Mouse (Mus musculus) midbrain, embryonic 16.5 days (tissue): ENCODE measurements around the gene Ogdh. TPM values are rescaled to one million over a fixed set of nuclear protein-coding genes. Genes with fewer than 3 reads are reported as not detected.

ENCODE experiments used
- ATAC-seq: fragments of 200-750 bp; cut with Nextera tagmentation; 2 replicates; pipeline ENCODE4 v1.8.0; 2017; ENCODE audit warnings: moderate TSS enrichment
- H3K27ac ChIP-seq: fragments of 300-500 bp; sonication (generic); 2 replicates; pipeline ENCODE4 v1.5.1; 2014; ENCODE audit warnings: mild to moderate bottlenecking, low read length, mixed read lengths
- H3K27me3 ChIP-seq: fragments of 300-500 bp; sonication (generic); 2 replicates; pipeline ENCODE4 v1.6.1; 2014; ENCODE audit warnings: low read depth, low read length, mixed read lengths; ENCODE audit not compliant: control insufficient read depth, insufficient read depth
- H3K36me3 ChIP-seq: fragments of 300-500 bp; sonication (generic); 2 replicates; pipeline ENCODE4 v1.6.1; 2014; ENCODE audit warnings: mild to moderate bottlenecking, low read length, moderate library complexity, mixed read lengths; ENCODE audit not compliant: control insufficient read depth, insufficient read depth
- H3K4me1 ChIP-seq: fragments of 300-500 bp; sonication (generic); 2 replicates; pipeline ENCODE4 v1.6.1; 2014; ENCODE audit warnings: mild to moderate bottlenecking, low read length, mixed read lengths; ENCODE audit not compliant: control insufficient read depth, insufficient read depth
- H3K4me2 ChIP-seq: fragments of 300-500 bp; sonication (generic); 2 replicates; pipeline ENCODE4 v1.6.1; 2014; ENCODE audit warnings: mild to moderate bottlenecking, low read length, mixed read lengths
- H3K4me3 ChIP-seq: fragments of 300-500 bp; sonication (generic); 2 replicates; pipeline ENCODE4 v1.5.1; 2014; ENCODE audit warnings: low read depth, mild to moderate bottlenecking, low read length, moderate library complexity, mixed read lengths
- H3K9ac ChIP-seq: fragments of 300-500 bp; sonication (generic); 2 replicates; pipeline ENCODE4 v1.6.1; 2014; ENCODE audit warnings: low read depth, low read length, mixed read lengths
- H3K9me3 ChIP-seq: fragments of 300-500 bp; sonication (generic); replicated peaks from 2 replicates; pipeline ENCODE4 v1.6.1; 2014; ENCODE audit warnings: mild to moderate bottlenecking, low read length, mixed read lengths; ENCODE audit not compliant: control insufficient read depth, poor library complexity, severe bottlenecking
- WGBS: fragments of 180-500 bp; shearing (Covaris S2); extraction: QIAGEN DNeasy Blood & Tissue Kit; methylation state at CpG from one replicate; pipeline ENCODE4 v1.1.7; 2014; 5-methylcytosine and 5-hydroxymethylcytosine counted together
- microRNA-seq: library from miRNA; unstranded; fragments of <30 nt; microRNA quantifications from one replicate; pipeline ENCODE4, GENCODE M21; 2017
- polyA plus RNA-seq: library from polyadenylated mRNA; unstranded; fragments of >200 nt; fragmentation: Nextera tagmentation; extraction: Ambion mirVana; gene quantifications from 2 replicates; pipeline ENCODE4 v1.2.1, GENCODE M21; 2015

Gene Ogdh
- polyA plus RNA-seq, 1 experiment from 2014 or later = 127 TPM

DNA sequence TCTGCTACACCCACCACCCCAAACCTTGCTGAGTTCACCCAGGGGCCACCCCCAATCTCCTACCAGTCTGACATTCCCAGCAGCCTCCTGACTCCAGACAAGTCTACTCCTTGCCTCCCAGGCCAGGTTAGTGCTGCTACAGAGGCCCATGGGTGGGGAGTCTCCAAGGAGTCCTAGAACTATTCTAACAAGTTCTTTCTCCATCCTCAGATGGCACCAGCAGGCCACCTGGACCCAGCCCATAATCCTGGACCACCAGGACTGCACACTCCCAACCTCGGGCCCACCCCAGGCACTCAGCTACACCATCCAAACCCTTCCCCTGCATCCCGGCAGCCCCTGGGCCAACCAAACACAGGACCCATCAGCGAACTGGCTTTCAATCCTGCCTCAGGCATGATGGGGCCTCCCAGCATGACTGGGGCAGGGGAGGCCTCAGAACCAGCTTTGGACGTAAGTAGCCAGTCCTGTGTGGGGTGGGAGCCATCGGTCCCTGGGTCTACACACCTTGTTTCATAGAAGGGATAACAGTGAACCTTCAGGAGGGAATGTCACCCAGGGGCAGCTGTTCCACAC is 112.5 kb downstream of the Ogdh start:
- ATAC-seq = no peak
- 98% methylated on average over 5 of the region's 5 CpGs for WGBS

DNA sequence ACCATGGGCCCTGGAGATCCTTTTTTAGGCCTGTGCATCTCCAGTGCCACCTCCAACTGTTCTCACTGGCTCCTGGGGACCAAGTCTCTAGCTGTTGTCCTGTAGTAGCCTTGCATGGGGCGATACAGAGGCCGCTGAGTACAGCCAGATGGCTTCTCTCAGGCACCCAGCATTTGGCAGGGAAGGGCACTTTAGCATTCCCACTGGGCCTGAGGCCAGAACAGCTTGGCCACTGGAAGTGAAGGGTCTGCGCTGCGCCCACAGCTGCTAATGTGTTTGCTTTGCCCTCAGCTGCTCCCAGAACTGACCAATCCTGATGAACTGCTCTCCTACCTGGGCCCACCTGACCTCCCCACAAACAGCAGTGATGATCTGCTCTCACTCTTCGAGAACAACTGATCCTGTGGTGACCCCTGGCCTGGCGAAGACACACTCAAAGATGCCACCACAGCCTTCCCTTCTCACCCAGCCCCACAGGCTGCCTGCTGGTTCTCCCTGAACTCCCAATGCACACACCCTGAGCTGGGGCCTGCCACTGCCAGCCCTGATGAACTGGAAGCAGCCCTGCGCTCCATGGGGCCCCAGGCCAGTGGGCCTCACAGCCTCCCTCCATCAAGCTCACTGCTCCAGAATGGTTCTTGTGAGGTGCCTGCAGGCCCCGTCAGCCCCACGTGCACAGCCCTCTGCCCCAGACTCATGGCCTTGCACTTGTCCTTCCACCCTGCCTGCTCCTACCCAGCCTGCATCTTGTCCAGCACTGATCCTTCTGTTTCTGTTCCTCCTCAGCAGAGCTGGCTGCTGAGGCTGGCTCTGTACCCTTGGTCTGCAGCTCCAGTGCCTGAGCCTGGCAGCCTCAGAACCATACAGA is 113.5 kb downstream of the Ogdh start:
- 94% methylated on average over 9 of the region's 9 CpGs for WGBS
- H3K27ac ChIP-seq = peak overlapping the region; percentile 60

More for the DNA sequence above, 112.5 kb downstream of the Ogdh start:
- Histone ChIP-seq H3K4me2 (no peak overlapping the region), H3K4me3 (no peak overlapping the region), H3K9me3 (no peaks in the 10 kb centered on the region), H3K4me1 (no peaks in the 10 kb centered on the region), H3K36me3 (peaks cover 57% of the 10 kb centered on the region), H3K9ac (no peak overlapping the region), H3K27ac (no peak overlapping the region), H3K27me3 (no peaks in the 10 kb centered on the region)

DNA sequence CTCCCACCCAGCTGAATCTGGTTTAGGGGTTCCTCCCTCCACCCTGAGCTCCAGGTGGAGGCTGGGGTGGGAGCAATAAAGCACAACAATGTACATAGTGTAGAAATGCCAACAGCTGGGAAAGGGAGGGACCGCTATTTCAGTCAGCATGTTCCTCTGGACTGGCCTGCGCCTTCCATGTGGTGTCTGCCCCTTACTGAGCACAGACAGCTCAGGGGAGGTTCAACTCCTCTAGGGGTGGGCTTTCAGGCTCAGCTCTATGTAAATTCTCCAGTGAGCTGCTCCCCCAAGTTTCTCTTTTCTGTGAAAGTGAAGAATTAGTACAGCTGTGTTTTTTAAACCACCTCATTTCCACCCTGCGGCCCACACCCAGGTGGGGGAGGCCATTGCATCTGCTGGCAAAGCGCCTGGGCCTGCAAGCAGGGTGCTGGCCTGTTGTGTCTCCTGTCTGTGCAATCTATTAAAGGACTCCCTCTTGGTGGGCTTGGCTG is 114.2 kb downstream of the Ogdh start:
- H3K9me3 ChIP-seq = no peaks in the 10 kb centered on the region
- no peak overlapping the region for H3K4me2 ChIP-seq
- H3K9ac ChIP-seq = no peak overlapping the region; the same call in 1 of the 2 replicates
- no peak overlapping the region for H3K4me3 ChIP-seq
- H3K36me3 ChIP-seq = peaks cover 43% of the 10 kb centered on the region
- no peaks in the 10 kb centered on the region for H3K4me1 ChIP-seq
- peak overlapping the region; percentile 60 for H3K27ac ChIP-seq
- H3K27me3 ChIP-seq = no peaks in the 10 kb centered on the region
- 82% methylated on average over 4 of the region's 4 CpGs for WGBS
- no peak for ATAC-seq

More for the DNA sequence above, 113.5 kb downstream of the Ogdh start:
- no peak for ATAC-seq
- H3K4me1 ChIP-seq = no peaks in the 10 kb centered on the region
- H3K4me2 ChIP-seq = no peak overlapping the region
- H3K9me3 ChIP-seq = no peaks in the 10 kb centered on the region
- H3K9ac ChIP-seq = no peak overlapping the region; the same call in 1 of the 2 replicates
- no peak overlapping the region for H3K4me3 ChIP-seq
- peaks cover 48% of the 10 kb centered on the region for H3K36me3 ChIP-seq
- no peaks in the 10 kb centered on the region for H3K27me3 ChIP-seq

Small RNAs within 50 kb of the gene (microRNA-seq; reads per million reads assigned to microRNA genes)
- 3.3 reads per million, percentile 16 among the genes with 10 or more reads in this experiment for gene Mir7651

Other genes with a start within 250 kb of the Ogdh start
- 150 and 163 TPM in 2 replicates for gene Camk2b, start 225.3 kb upstream of the Ogdh start, polyA plus RNA-seq
- 0.51 and 0.63 TPM in 2 replicates for gene A730071L15Rik, start 91.6 kb upstream of the Ogdh start, polyA plus RNA-seq
- gene Nudcd3, start 91.2 kb upstream of the Ogdh start, polyA plus RNA-seq = 80.2 TPM in 2 replicates
- gene Npc1l1, start 61.5 kb upstream of the Ogdh start, polyA plus RNA-seq = 0.08 and 0.14 TPM in 2 replicates
- gene Ddx56, start 23.9 kb upstream of the Ogdh start, polyA plus RNA-seq = 68.9 and 70.1 TPM in 2 replicates
- 115 and 118 TPM in 2 replicates for gene Tmed4, start 16.8 kb upstream of the Ogdh start, polyA plus RNA-seq
- 30.2 and 33.4 TPM in 2 replicates for gene Zmiz2, start 97.4 kb downstream of the Ogdh start, polyA plus RNA-seq
- 3,917 and 4,008 TPM in 2 replicates for gene Ppia, start 123.8 kb downstream of the Ogdh start, polyA plus RNA-seq
- 203 and 224 TPM in 2 replicates for gene H2afv, start 152.8 kb downstream of the Ogdh start, polyA plus RNA-seq
- 11.2 and 11.7 TPM in 2 replicates for gene Purb, start 184.3 kb downstream of the Ogdh start, polyA plus RNA-seq
- gene Myo1g, start 229.3 kb downstream of the Ogdh start, polyA plus RNA-seq = 0.19 and 0.53 TPM in 2 replicates